Mouse (Mus musculus) heart, embryonic 16.5 days (tissue): Measurements from ENCODE around the gene Gusb. TPM values are rescaled to one million over a fixed set of nuclear protein-coding genes. Genes with fewer than 3 reads are reported as not detected.

Source experiments
- ATAC-seq: fragments of 200-750 bp; cut with Nextera tagmentation; replicated peaks from 2 replicates; pipeline ENCODE4 v1.8.0; 2017; ENCODE audit warnings: moderate number of reproducible peaks; ENCODE audit not compliant: insufficient read depth, low FRiP score; ENCODE audit errors: extremely low read depth
- H3K27ac ChIP-seq: fragments of 300-500 bp; sonication (generic); 2 replicates; pipeline ENCODE4 v1.5.1; 2014; ENCODE audit warnings: mild to moderate bottlenecking, low read length, control low read depth, moderate library complexity
- H3K27me3 ChIP-seq: fragments of 300-500 bp; sonication (generic); 2 replicates; pipeline ENCODE4 v1.6.1; 2014; ENCODE audit warnings: low read length, mixed read lengths; ENCODE audit not compliant: control insufficient read depth, insufficient read depth
- H3K36me3 ChIP-seq: fragments of 300-500 bp; sonication (generic); 2 replicates; pipeline ENCODE4 v1.6.1; 2014; ENCODE audit not compliant: control insufficient read depth, insufficient read depth
- H3K4me1 ChIP-seq: fragments of 300-500 bp; sonication (generic); 2 replicates; pipeline ENCODE4 v1.6.1; 2014; ENCODE audit warnings: low read length, mixed read lengths; ENCODE audit not compliant: control insufficient read depth, insufficient read depth
- H3K4me2 ChIP-seq: fragments of 300-500 bp; sonication (generic); 2 replicates; pipeline ENCODE4 v1.6.1; 2014; ENCODE audit warnings: low read depth, mild to moderate bottlenecking, control low read depth, low read length
- H3K4me3 ChIP-seq: fragments of 300-500 bp; sonication (generic); 2 replicates; pipeline ENCODE4 v1.5.1; 2014; ENCODE audit warnings: mild to moderate bottlenecking, control low read depth, low read length
- H3K9ac ChIP-seq: fragments of 300-500 bp; sonication (generic); 2 replicates; pipeline ENCODE4 v1.6.1; 2014; ENCODE audit warnings: low read length, control low read depth
- H3K9me3 ChIP-seq: fragments of 300-500 bp; sonication (generic); replicated peaks from 2 replicates; pipeline ENCODE4 v1.6.1; 2016; ENCODE audit warnings: low read length; ENCODE audit not compliant: control insufficient read depth
- WGBS: fragments of 180-500 bp; shearing (Covaris S2); extraction: QIAGEN DNeasy Blood & Tissue Kit; methylation state at CpG from one replicate; pipeline ENCODE4 v1.1.7; 2014; 5-methylcytosine and 5-hydroxymethylcytosine counted together
- polyA plus RNA-seq: library from polyadenylated mRNA; unstranded; fragments of >200 nt; fragmentation: Nextera tagmentation; extraction: Ambion mirVana; gene quantifications from 2 replicates; pipeline ENCODE4 v1.2.1, GENCODE M21; 2015

The Gusb gene
- polyA plus RNA-seq, 1 experiment from 2014 or later = 36.8 TPM

GRCm38 (mm10) chr5:130015104-130015503 lies 12.3 kb upstream of the Gusb start:
- Histone ChIP-seq H3K36me3 (peaks cover 14% of the 10 kb centered on the region), H3K27me3 (no peaks in the 10 kb centered on the region), H3K4me1 (no peaks in the 10 kb centered on the region), H3K4me2 (no peak overlapping the region), H3K9me3 (peaks cover 8% of the 10 kb centered on the region), H3K27ac (no peak overlapping the region), H3K4me3 (no peak overlapping the region), H3K9ac (no peak overlapping the region)
- 100% methylated on average over 3 of the region's 3 CpGs for WGBS
- ATAC-seq = no peak

GRCm38 (mm10) chr5:130010961-130011360 lies 8.1 kb upstream of the Gusb start:
- H3K4me1 ChIP-seq = no peaks in the 10 kb centered on the region
- ATAC-seq = no peak
- H3K27me3 ChIP-seq = no peaks in the 10 kb centered on the region
- no peak overlapping the region for H3K4me3 ChIP-seq
- H3K9ac ChIP-seq = no peak overlapping the region
- H3K36me3 ChIP-seq = peaks cover 14% of the 10 kb centered on the region
- no peak overlapping the region for H3K4me2 ChIP-seq
- H3K27ac ChIP-seq = no peak overlapping the region
- WGBS = 88% methylated on average over 5 of the region's 5 CpGs
- H3K9me3 ChIP-seq = peaks cover 8% of the 10 kb centered on the region

- Histone ChIP-seq H3K4me1 (no peaks in the 10 kb centered on the region), H3K36me3 (peaks cover 9% of the 10 kb centered on the region), H3K9ac (no peak overlapping the region), H3K27me3 (no peaks in the 10 kb centered on the region), H3K4me2 (no peak overlapping the region), H3K9me3 (peaks cover 8% of the 10 kb centered on the region), H3K4me3 (no peak overlapping the region), H3K27ac (no peak overlapping the region)
- 88% methylated on average over 4 of the region's 4 CpGs for WGBS
- no peak for ATAC-seq
Observed at GRCm38 (mm10) chr5:130009784-130010183, 6.9 kb upstream of the Gusb start.

- Histone ChIP-seq H3K4me1 (peaks cover 1% of the 10 kb centered on the region; the same call in 1 of the 2 replicates), H3K36me3 (peaks cover 9% of the 10 kb centered on the region), H3K27me3 (no peaks in the 10 kb centered on the region), H3K9me3 (peaks cover 13% of the 10 kb centered on the region), H3K4me2 (no peak overlapping the region), H3K4me3 (no peak overlapping the region), H3K27ac (no peak overlapping the region), H3K9ac (no peak overlapping the region)
- no peak for ATAC-seq
- WGBS = 77% methylated on average over 6 of the region's 6 CpGs
Observed at GRCm38 (mm10) chr5:130008034-130008590, 5.3 kb upstream of the Gusb start.

- peaks cover 3% of the 10 kb centered on the region; the same call in 1 of the 2 replicates for H3K4me1 ChIP-seq
- peaks cover 13% of the 10 kb centered on the region for H3K9me3 ChIP-seq
- H3K9ac ChIP-seq = no peak overlapping the region
- no peak for ATAC-seq
- H3K4me2 ChIP-seq = no peak overlapping the region
- no peak overlapping the region for H3K4me3 ChIP-seq
- H3K27ac ChIP-seq = no peak overlapping the region
- H3K27me3 ChIP-seq = no peaks in the 10 kb centered on the region
- WGBS = 81% methylated on average over 1 of the region's 1 CpGs
- H3K36me3 ChIP-seq = peaks cover 9% of the 10 kb centered on the region
Observed at GRCm38 (mm10) chr5:130007344-130007743, 4.5 kb upstream of the Gusb start.

- WGBS = 44% methylated on average over 7 of the region's 7 CpGs
- no peak for ATAC-seq
- no peaks in the 10 kb centered on the region for H3K36me3 ChIP-seq
Observed at GRCm38 (mm10) chr5:130003229-130003628, 380 bp upstream of the Gusb start.

GRCm38 (mm10) chr5:130001356-130001987 lies 1.4 kb downstream of the Gusb start:
- Histone ChIP-seq H3K4me3 (peak overlapping the region; percentile 68), H3K36me3 (no peaks in the 10 kb centered on the region), H3K27me3 (no peaks in the 10 kb centered on the region), H3K4me2 (peak overlapping the region; percentile 64), H3K9ac (peak overlapping the region; percentile 63), H3K4me1 (peaks cover 9% of the 10 kb centered on the region), H3K27ac (0 out of 2 replicates have a peak overlapping the region, but pooled peaks have one; percentile 49), H3K9me3 (peaks cover 5% of the 10 kb centered on the region; the same call in 1 of the 2 replicates)
- ATAC-seq = no peak
- WGBS = 65% methylated on average over 5 of the region's 5 CpGs

More at GRCm38 (mm10) chr5:130003229-130003628, 380 bp upstream of the Gusb start:
- peak overlapping the region; percentile 49 for H3K27ac ChIP-seq
- H3K9ac ChIP-seq = peak overlapping the region; percentile 63
- peaks cover 5% of the 10 kb centered on the region; the same call in 1 of the 2 replicates for H3K9me3 ChIP-seq
- peak overlapping the region; percentile 64 for H3K4me2 ChIP-seq
- H3K4me1 ChIP-seq = peaks cover 9% of the 10 kb centered on the region
- H3K4me3 ChIP-seq = peak overlapping the region; percentile 68
- no peaks in the 10 kb centered on the region for H3K27me3 ChIP-seq

- ATAC-seq = no peak
- 85% methylated on average over 12 of the region's 12 CpGs for WGBS
- Histone ChIP-seq H3K4me2 (no peak overlapping the region), H3K9me3 (peaks cover 5% of the 10 kb centered on the region; the same call in 1 of the 2 replicates), H3K4me1 (peaks cover 9% of the 10 kb centered on the region), H3K36me3 (no peaks in the 10 kb centered on the region; the same call in 1 of the 2 replicates), H3K4me3 (no peak overlapping the region), H3K27ac (no peak overlapping the region), H3K9ac (no peak overlapping the region), H3K27me3 (no peaks in the 10 kb centered on the region)
Observed at GRCm38 (mm10) chr5:130000735-130001134, 2.1 kb downstream of the Gusb start.

- no peaks in the 10 kb centered on the region for H3K9me3 ChIP-seq
- H3K27me3 ChIP-seq = no peaks in the 10 kb centered on the region
- peaks cover 6% of the 10 kb centered on the region; the same call in 1 of the 2 replicates for H3K36me3 ChIP-seq
- H3K4me2 ChIP-seq = no peak overlapping the region
- no peak overlapping the region for H3K4me3 ChIP-seq
- no peak overlapping the region for H3K9ac ChIP-seq
- no peak for ATAC-seq
- H3K27ac ChIP-seq = no peak overlapping the region
- 33% methylated on average over 4 of the region's 4 CpGs for WGBS
- peaks cover 9% of the 10 kb centered on the region for H3K4me1 ChIP-seq
Observed at GRCm38 (mm10) chr5:129999097-129999496, 3.8 kb downstream of the Gusb start.
